Mouse (Mus musculus): ENCODE results near the gene Dnajc22.
A peak's percentile ranks its signal among the peaks of the same experiment; 100 is the strongest.
"Not testable (repeated sequence)": the region's sequence is repeated elsewhere in the genome, so short reads cannot be mapped to it uniquely, and the experiment has no call there.

Gene Dnajc22

GRCm38 (mm10) chr15:99092870-99093269, at the start of gene Dnajc22:
Gene Dnajc22 (plus strand): TSS chr15:99093170.
- DNase-seq: no peak

- peak; percentile 74 to 78 for DNase-seq
Observed at GRCm38 (mm10) chr15:99044854-99045253, 48.1 kb upstream of the Dnajc22 start.

- DNase-seq: not testable (repeated sequence)
Observed at GRCm38 (mm10) chr15:99045734-99046133, 47.2 kb upstream of the Dnajc22 start.

- DNase-seq: peak in 1 of 2 experiments; percentile 64
Observed at GRCm38 (mm10) chr15:99049473-99050253, 43.3 kb upstream of the Dnajc22 start.

GRCm38 (mm10) chr15:99053373-99053772, 39.6 kb upstream of the Dnajc22 start:
- no peak for DNase-seq

- no peak for DNase-seq
Observed at GRCm38 (mm10) chr15:99055040-99055439, 37.9 kb upstream of the Dnajc22 start, which contains the start of gene Prph. Gene Prph (plus strand): TSS chr15:99055174.

- no peak for DNase-seq
Observed at GRCm38 (mm10) chr15:99055511-99055961, 37.4 kb upstream of the Dnajc22 start.

GRCm38 (mm10) chr15:99056332-99056731, 36.6 kb upstream of the Dnajc22 start:
- DNase-seq: no peak

GRCm38 (mm10) chr15:99065557-99066165, 27.3 kb upstream of the Dnajc22 start:
- DNase-seq: no peak

- no peak for DNase-seq
Observed at GRCm38 (mm10) chr15:99071988-99072387, 21.0 kb upstream of the Dnajc22 start.

- DNase-seq: no peak
Observed at GRCm38 (mm10) chr15:99074019-99074599, 18.9 kb upstream of the Dnajc22 start, which contains the start of gene Troap. Gene Troap (plus strand): TSS chr15:99074575.

GRCm38 (mm10) chr15:99074600-99075333, 18.2 kb upstream of the Dnajc22 start:
- DNase-seq: peak; percentile 98

GRCm38 (mm10) chr15:99076011-99076410, 17.0 kb upstream of the Dnajc22 start:
- DNase-seq: not testable (repeated sequence)

- no peak for DNase-seq
Observed at GRCm38 (mm10) chr15:99078181-99078910, 14.6 kb upstream of the Dnajc22 start.

GRCm38 (mm10) chr15:99079804-99080203, 13.2 kb upstream of the Dnajc22 start:
- no peak for DNase-seq

GRCm38 (mm10) chr15:99082322-99082721, 10.6 kb upstream of the Dnajc22 start:
- DNase-seq: no peak

GRCm38 (mm10) chr15:99082840-99083239, 10.1 kb upstream of the Dnajc22 start:
- no peak for DNase-seq

GRCm38 (mm10) chr15:99083258-99083657, 9.7 kb upstream of the Dnajc22 start:
- DNase-seq: peak in 1 of 2 experiments; percentile 67

- DNase-seq: peak; percentile 50 to 61
Observed at GRCm38 (mm10) chr15:99083867-99084557, 9.0 kb upstream of the Dnajc22 start.

- DNase-seq: no peak
Observed at GRCm38 (mm10) chr15:99084618-99085017, 8.4 kb upstream of the Dnajc22 start.

GRCm38 (mm10) chr15:99085997-99086396, 7.0 kb upstream of the Dnajc22 start:
- DNase-seq: peak in 1 of 2 experiments; percentile 56
